ENCODE assay signal across 25 mouse cellular contexts in the genomic region with DNA sequence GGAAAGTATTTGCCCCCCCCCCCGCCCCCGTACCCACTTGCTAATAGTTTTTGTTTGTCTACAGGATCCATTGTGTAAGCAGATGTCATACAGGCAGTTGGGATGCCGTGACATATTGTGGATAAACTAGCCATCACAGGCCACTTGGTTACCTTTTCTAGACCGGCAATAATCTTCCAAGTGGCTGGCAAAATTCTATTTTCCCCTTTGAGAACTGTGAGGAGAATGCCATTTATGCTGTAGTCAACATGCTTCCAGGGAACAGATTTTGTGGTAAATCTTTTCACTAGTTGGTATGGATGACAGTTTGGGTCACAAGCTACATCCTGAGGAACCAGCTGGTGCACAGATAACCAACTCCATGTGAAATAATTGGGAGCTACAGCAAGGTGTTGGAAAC.
DNase-seq lines count a peak whose midpoint lies in the region; ATAC-seq and TF ChIP-seq lines count a peak whose summit lies in the region.
"Had no signal": no experiment of that assay in that cellular context is flagged by ENCODE, and none has a peak within 500 bp of the region (broad histone marks: within the 10 kb centered on the region; RNA-seq: fewer than 3 reads in every experiment).

No protein-coding gene starts in this region.

- WGBS in cerebellum, adult 2 months: 47% methylated on average over 4 of the region's 4 CpGs
- 83% methylated on average over 4 of the region's 4 CpGs for WGBS in midbrain, embryonic 11.5 days
- 63% methylated on average over 4 of the region's 4 CpGs for WGBS in midbrain, postnatal 0 days
- WGBS in forebrain, embryonic 14.5 days: 35% methylated on average over 4 of the region's 4 CpGs
- 42% methylated on average over 4 of the region's 4 CpGs for WGBS in neural tube, embryonic 13.5 days

- no peaks in the 10 kb centered on the region for H3K27me3 ChIP-seq in cerebellum, adult 2 months (ENCODE audit: control insufficient read depth, insufficient read depth, low read length)
- H3K27me3 ChIP-seq in midbrain, embryonic 11.5 days (ENCODE audit: control insufficient read depth, insufficient read depth, low read length): no peaks in the 10 kb centered on the region
- H3K27me3 ChIP-seq in midbrain, postnatal 0 days (ENCODE audit: insufficient read depth, low read length): no peaks in the 10 kb centered on the region
- H3K27me3 ChIP-seq in forebrain, embryonic 14.5 days (replicated peaks; ENCODE audit: control insufficient read depth, insufficient read depth, low read length): no peaks in the 10 kb centered on the region
- no peaks in the 10 kb centered on the region for H3K27me3 ChIP-seq in neural tube, embryonic 13.5 days
- H3K27me3 ChIP-seq: intestine, embryonic 15.5 days; limb, embryonic 12.5 days; liver, embryonic 12.5 days had no signal

- no peak for TF ChIP-seq CTCF in cerebellum, adult 2 months (IDR thresholded peaks at IDR 0.05; ENCODE audit: borderline replicate concordance, insufficient read depth, low read depth, low read length)
- no peak for TF ChIP-seq CTCF in midbrain, postnatal 0 days (IDR thresholded peaks at IDR 0.05)

- no peak for TF ChIP-seq POLR2A in cerebellum, adult 2 months (IDR thresholded peaks at IDR 0.05; ENCODE audit: borderline replicate concordance, insufficient read depth, low read length)

- H3K9ac ChIP-seq in midbrain, embryonic 11.5 days (ENCODE audit: low read length): no peak overlapping the region
- no peak overlapping the region for H3K9ac ChIP-seq in midbrain, postnatal 0 days (replicated peaks; ENCODE audit: low read length, poor library complexity, severe bottlenecking)
- H3K9ac ChIP-seq in forebrain, embryonic 14.5 days (ENCODE audit: low read length): no peak overlapping the region
- H3K9ac ChIP-seq in neural tube, embryonic 13.5 days: no peak overlapping the region
- H3K9ac ChIP-seq: intestine, embryonic 15.5 days; limb, embryonic 12.5 days; liver, embryonic 12.5 days had no signal

- no peak overlapping the region for H3K27ac ChIP-seq in cerebellum, adult 2 months (ENCODE audit: insufficient read depth, low read length)
- no peak overlapping the region for H3K27ac ChIP-seq in midbrain, embryonic 11.5 days (ENCODE audit: low read depth, low read length)
- H3K27ac ChIP-seq in midbrain, postnatal 0 days (ENCODE audit: low read depth, low read length): no peak overlapping the region
- H3K27ac ChIP-seq in forebrain, embryonic 14.5 days (ENCODE audit: low read depth, low read length): peak overlapping the region; percentile 68
- H3K27ac ChIP-seq in neural tube, embryonic 13.5 days (replicated peaks): no peak overlapping the region
- H3K27ac ChIP-seq: embryonic facial prominence, embryonic 10.5 days; intestine, embryonic 15.5 days; limb, embryonic 12.5 days; liver, embryonic 12.5 days; stomach, postnatal 0 days had no signal

- H3K36me3 ChIP-seq in midbrain, embryonic 11.5 days (ENCODE audit: control insufficient read depth, insufficient read depth, low read length): no peaks in the 10 kb centered on the region
- H3K36me3 ChIP-seq in midbrain, postnatal 0 days (ENCODE audit: insufficient read depth, low read length): no peaks in the 10 kb centered on the region
- H3K36me3 ChIP-seq in forebrain, embryonic 14.5 days (ENCODE audit: control insufficient read depth, insufficient read depth, low read length): no peaks in the 10 kb centered on the region
- H3K36me3 ChIP-seq in neural tube, embryonic 13.5 days: no peaks in the 10 kb centered on the region
- H3K36me3 ChIP-seq: embryonic facial prominence, embryonic 10.5 days; intestine, embryonic 15.5 days; limb, embryonic 12.5 days; liver, embryonic 12.5 days had no signal

- DNase-seq in cerebellum, postnatal 14 days: peak; percentile 4 to 35
- DNase-seq in cerebellum, adult 2 months: no peak
- no peak for DNase-seq in midbrain, embryonic 11.5 days (ENCODE audit: low spot score, missing footprints)
- no peak for DNase-seq in midbrain, postnatal 0 days (ENCODE audit: low spot score)
- DNase-seq in forebrain, embryonic 14.5 days (ENCODE audit: low spot score): peak; percentile 81
- no peak for DNase-seq in gastrocnemius, postnatal 25 days
- DNase-seq: adrenal gland, postnatal 10 days; cerebellum, adult 11 months; cerebellum, postnatal 36 days; gastrocnemius, postnatal 10 days; heart, adult 18-20 months; heart, postnatal 36 days; kidney, adult 9 months; lung, adult 2 months; lung, postnatal 36 days; thymus, postnatal 14 days had no signal

- no peak overlapping the region for H3K4me2 ChIP-seq in midbrain, embryonic 11.5 days
- no peak overlapping the region for H3K4me2 ChIP-seq in midbrain, postnatal 0 days (ENCODE audit: low read depth, low read length, poor library complexity, severe bottlenecking)
- no peak overlapping the region for H3K4me2 ChIP-seq in forebrain, embryonic 14.5 days (ENCODE audit: low read length)
- H3K4me2 ChIP-seq in neural tube, embryonic 13.5 days: no peak overlapping the region
- H3K4me2 ChIP-seq: intestine, embryonic 15.5 days; limb, embryonic 12.5 days; liver, embryonic 12.5 days had no signal

- H3K9me3 ChIP-seq in midbrain, embryonic 11.5 days (ENCODE audit: control insufficient read depth, low read length): no peaks in the 10 kb centered on the region
- H3K9me3 ChIP-seq in midbrain, postnatal 0 days (ENCODE audit: low read length): no peaks in the 10 kb centered on the region
- no peaks in the 10 kb centered on the region for H3K9me3 ChIP-seq in forebrain, embryonic 14.5 days (replicated peaks; ENCODE audit: control insufficient read depth, low read length)
- H3K9me3 ChIP-seq in neural tube, embryonic 13.5 days: no peaks in the 10 kb centered on the region
- H3K9me3 ChIP-seq: embryonic facial prominence, embryonic 10.5 days; intestine, embryonic 15.5 days; limb, embryonic 12.5 days; liver, embryonic 12.5 days had no signal

- H3K4me3 ChIP-seq in cerebellum, adult 2 months (replicated peaks; ENCODE audit: insufficient read depth, low read depth, low read length): no peak overlapping the region
- no peak overlapping the region for H3K4me3 ChIP-seq in midbrain, embryonic 11.5 days (ENCODE audit: low read depth, low read length)
- no peak overlapping the region for H3K4me3 ChIP-seq in midbrain, postnatal 0 days (ENCODE audit: low read depth, low read length)
- H3K4me3 ChIP-seq in forebrain, embryonic 14.5 days (ENCODE audit: low read depth, low read length): no peak overlapping the region
- no peak overlapping the region for H3K4me3 ChIP-seq in neural tube, embryonic 13.5 days
- H3K4me3 ChIP-seq: embryonic facial prominence, embryonic 10.5 days; intestine, embryonic 15.5 days; limb, embryonic 12.5 days; liver, embryonic 12.5 days; myocyte had no signal

- ATAC-seq in midbrain, embryonic 11.5 days (ENCODE audit: low FRiP score): peak; percentile 11; the same call in 1 of the 2 replicates
- ATAC-seq in midbrain, postnatal 0 days (ENCODE audit: low FRiP score): no peak
- no peak for ATAC-seq in forebrain, embryonic 14.5 days
- ATAC-seq in neural tube, embryonic 13.5 days (ENCODE audit: low read depth): peak; percentile 38; the same call in 1 of the 2 replicates
- ATAC-seq: activated CD4-positive, CD25-positive, alpha-beta regulatory T cell, adult 4 months; CD4-positive, CD25-positive, alpha-beta regulatory T cell, adult 4 months; intestine, embryonic 15.5 days; liver, embryonic 12.5 days had no signal

- H3K4me1 ChIP-seq in cerebellum, adult 2 months (ENCODE audit: control insufficient read depth, insufficient read depth, low read length): no peaks in the 10 kb centered on the region
- peaks cover 8% of the 10 kb centered on the region for H3K4me1 ChIP-seq in midbrain, embryonic 11.5 days (ENCODE audit: control insufficient read depth, insufficient read depth, low read length)
- no peaks in the 10 kb centered on the region for H3K4me1 ChIP-seq in midbrain, postnatal 0 days (ENCODE audit: insufficient read depth, low read length)
- H3K4me1 ChIP-seq in forebrain, embryonic 14.5 days (ENCODE audit: control insufficient read depth, insufficient read depth, low read length): peaks cover 2% of the 10 kb centered on the region; the same call in 1 of the 2 replicates
- H3K4me1 ChIP-seq in neural tube, embryonic 13.5 days (replicated peaks): peaks cover 8% of the 10 kb centered on the region
- H3K4me1 ChIP-seq: intestine, embryonic 15.5 days; limb, embryonic 12.5 days; liver, embryonic 12.5 days had no signal

Comparison
In these comparisons a context has a peak if more than half of its experiments do, and no peak if none do; other contexts are left out.
1. DNase-seq: peak in cerebellum, postnatal 14 days (2 of 2) and forebrain, embryonic 14.5 days (single experiment); none in cerebellum, adult 2 months (0 of 2), midbrain, embryonic 11.5 days (single experiment), midbrain, postnatal 0 days (single experiment) and gastrocnemius, postnatal 25 days (single experiment).
2. ATAC-seq: peak in midbrain, embryonic 11.5 days (single experiment) and neural tube, embryonic 13.5 days (single experiment); none in midbrain, postnatal 0 days (single experiment) and forebrain, embryonic 14.5 days (single experiment).